Comparison of ENCODE assay signal across 8 mouse cellular contexts in the genomic region with DNA sequence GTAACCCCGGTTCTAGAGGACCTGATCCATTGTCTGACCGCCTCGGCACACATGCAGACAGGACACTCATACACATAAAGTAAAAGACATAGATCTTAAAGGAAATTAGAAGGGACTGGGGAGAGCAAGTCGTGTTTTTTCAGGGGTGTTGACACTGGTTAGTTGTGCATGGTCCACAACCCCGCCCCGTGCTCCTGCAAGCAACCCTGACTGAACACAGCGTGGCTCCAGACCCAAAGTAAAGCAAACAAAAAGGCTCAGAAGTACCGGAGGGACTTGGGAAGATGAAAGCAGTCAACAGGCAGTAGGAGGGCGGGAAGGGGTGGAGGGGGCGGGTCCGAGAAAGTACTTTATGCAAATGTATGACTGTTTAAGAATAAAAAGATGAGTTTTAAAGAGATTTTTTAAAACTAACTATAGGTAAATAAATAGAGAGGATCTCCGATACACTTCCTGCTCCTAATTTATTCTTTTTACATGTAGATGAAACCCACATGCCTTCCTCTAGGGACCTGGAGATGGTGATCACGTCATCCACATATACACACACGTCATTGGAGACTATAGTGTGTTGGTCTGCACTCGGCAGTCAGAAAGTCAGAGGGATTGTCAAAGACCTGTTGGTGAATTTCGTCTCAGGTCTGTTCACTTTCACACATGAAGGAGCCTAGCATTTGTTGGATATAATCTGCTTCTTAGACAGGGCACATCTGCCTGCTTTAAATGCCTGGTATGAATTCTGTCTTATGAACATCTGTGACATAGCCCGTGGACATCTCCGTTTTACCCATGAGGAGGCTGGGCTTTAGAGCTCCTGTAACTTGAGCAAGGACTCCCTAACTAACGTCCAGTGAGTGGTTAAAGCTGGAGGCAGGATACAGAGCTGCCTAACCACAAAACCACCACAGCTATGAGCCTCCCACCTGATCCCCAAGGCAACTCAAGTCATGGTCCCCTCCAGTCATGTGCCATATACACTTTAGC. TPM values are rescaled to one million over a fixed set of nuclear protein-coding genes. Genes with fewer than 3 reads are reported as not detected.
A peak's percentile ranks its signal among the peaks of the same experiment; 100 is the strongest.
DNase-seq lines count a peak whose midpoint lies in the region; ATAC-seq and TF ChIP-seq lines count a peak whose summit lies in the region.

No protein-coding gene starts in this region.

- TF ChIP-seq CTCF in cerebellum, adult 2 months (IDR thresholded peaks at IDR 0.05; ENCODE audit: borderline replicate concordance, insufficient read depth, low read depth, low read length), result no peak
- TF ChIP-seq CTCF in bone marrow, adult 2 months (IDR thresholded peaks at IDR 0.05; ENCODE audit: control insufficient read depth, insufficient read depth, low read length), result 0 out of 2 replicates have a peak, but pooled peaks have one; percentile 7

- H3ac ChIP-seq in myocyte (ENCODE audit: control insufficient read depth, insufficient read length), result no peak overlapping the region

- peak overlapping the region; percentile 32; the same call in 1 of the 2 replicates for H3K27ac ChIP-seq in cerebellum, adult 2 months (ENCODE audit: insufficient read depth, low read length)
- peak overlapping the region; percentile 90 for H3K27ac ChIP-seq in bone marrow, adult 2 months (ENCODE audit: control insufficient read depth, insufficient read depth, low read depth, low read length, poor library complexity)
- peak overlapping the region; percentile 61 for H3K27ac ChIP-seq in heart, embryonic 16.5 days (ENCODE audit: low read length)
- H3K27ac ChIP-seq in liver, embryonic 11.5 days (ENCODE audit: low read depth, low read length), result peak overlapping the region; percentile 73

- H3K9me3 ChIP-seq in heart, embryonic 16.5 days (replicated peaks; ENCODE audit: control insufficient read depth, low read length), result no peaks in the 10 kb centered on the region
- no peaks in the 10 kb centered on the region for H3K9me3 ChIP-seq in liver, embryonic 11.5 days (ENCODE audit: control insufficient read depth, low read length)

- H3K36me3 ChIP-seq in heart, embryonic 16.5 days (ENCODE audit: control insufficient read depth, insufficient read depth), result no peaks in the 10 kb centered on the region
- no peaks in the 10 kb centered on the region for H3K36me3 ChIP-seq in liver, embryonic 11.5 days (ENCODE audit: control insufficient read depth, insufficient read depth, low read length)
- no peaks in the 10 kb centered on the region for H3K36me3 ChIP-seq in myocyte (ENCODE audit: control insufficient read depth, insufficient read depth)

- 70% methylated on average over 19 of the region's 19 CpGs for WGBS in cerebellum, adult 2 months
- under 1% methylated on average over 19 of the region's 19 CpGs for WGBS in bone marrow, adult 2 months
- 38% methylated on average over 19 of the region's 19 CpGs for WGBS in heart, embryonic 16.5 days
- WGBS in liver, embryonic 11.5 days, result 27% methylated on average over 19 of the region's 19 CpGs

- no peak for DNase-seq in cerebellum, adult 2 months
- DNase-seq in cerebellum, postnatal 25 days, result no peak
- DNase-seq in liver, embryonic 11.5 days (ENCODE audit: low spot score), result peak; percentile 51
- DNase-seq in right cerebral cortex, adult 2 months (ENCODE audit: low spot score in 2 of 2), result no peak
- DNase-seq in frontal cortex, postnatal 14 days (ENCODE audit: low spot score in 2 of 2), result no peak

- H3K79me2 ChIP-seq in myocyte (ENCODE audit: control insufficient read depth, insufficient read depth), result no peaks in the 10 kb centered on the region

- no peaks in the 10 kb centered on the region for H3K27me3 ChIP-seq in cerebellum, adult 2 months (ENCODE audit: control insufficient read depth, insufficient read depth, low read length)
- H3K27me3 ChIP-seq in heart, embryonic 16.5 days (ENCODE audit: control insufficient read depth, insufficient read depth, low read length), result no peaks in the 10 kb centered on the region
- no peaks in the 10 kb centered on the region for H3K27me3 ChIP-seq in liver, embryonic 11.5 days (replicated peaks; ENCODE audit: control insufficient read depth, insufficient read depth, low read length)
- no peaks in the 10 kb centered on the region for H3K27me3 ChIP-seq in myocyte (ENCODE audit: control insufficient read depth, insufficient read depth, insufficient read length)

- peak overlapping the region; percentile 68 for H3K4me2 ChIP-seq in heart, embryonic 16.5 days (ENCODE audit: low read depth, low read length)
- H3K4me2 ChIP-seq in liver, embryonic 11.5 days, result peak overlapping the region; percentile 72
- H3K4me2 ChIP-seq in myocyte (ENCODE audit: low read depth), result peak overlapping the region; percentile 31

- H3K4me3 ChIP-seq in cerebellum, adult 2 months (replicated peaks; ENCODE audit: insufficient read depth, low read depth, low read length), result no peak overlapping the region
- H3K4me3 ChIP-seq in bone marrow, adult 2 months (replicated peaks; ENCODE audit: control insufficient read depth, low read depth, low read length), result peak overlapping the region; percentile 87
- H3K4me3 ChIP-seq in heart, embryonic 16.5 days (ENCODE audit: low read length), result peak overlapping the region; percentile 37
- peak overlapping the region; percentile 37 for H3K4me3 ChIP-seq in liver, embryonic 11.5 days (ENCODE audit: low read depth, low read length)
- no peak overlapping the region for H3K4me3 ChIP-seq in myocyte

- H3K4me1 ChIP-seq in cerebellum, adult 2 months (ENCODE audit: control insufficient read depth, insufficient read depth, low read length), result no peaks in the 10 kb centered on the region
- H3K4me1 ChIP-seq in bone marrow, adult 2 months (ENCODE audit: control insufficient read depth, insufficient read depth, low read length), result peaks cover 3% of the 10 kb centered on the region
- H3K4me1 ChIP-seq in heart, embryonic 16.5 days (ENCODE audit: control insufficient read depth, insufficient read depth, low read length), result peaks cover 2% of the 10 kb centered on the region; the same call in 1 of the 2 replicates
- H3K4me1 ChIP-seq in liver, embryonic 11.5 days (replicated peaks; ENCODE audit: control insufficient read depth, insufficient read depth, low read length), result peaks cover 8% of the 10 kb centered on the region

- H3K9ac ChIP-seq in heart, embryonic 16.5 days (ENCODE audit: low read length), result peak overlapping the region; percentile 18; the same call in 1 of the 2 replicates
- peak overlapping the region; percentile 57 for H3K9ac ChIP-seq in liver, embryonic 11.5 days (ENCODE audit: low read depth, low read length)

- no peak for TF ChIP-seq POLR2A in cerebellum, adult 2 months (IDR thresholded peaks at IDR 0.05; ENCODE audit: borderline replicate concordance, insufficient read depth, low read length)
- TF ChIP-seq POLR2A in bone marrow, adult 2 months (IDR thresholded peaks at IDR 0.05; ENCODE audit: borderline replicate concordance, control insufficient read depth, low read depth, low read length), result no peak
- no peak for TF ChIP-seq POLR2A in myocyte (IDR thresholded peaks at IDR 0.05; ENCODE audit: insufficient read length, low read depth)

- peak; percentile 16 for ATAC-seq in heart, embryonic 16.5 days (replicated peaks; ENCODE audit: extremely low read depth, insufficient read depth, low FRiP score)
- 0 out of 2 replicates have a peak, but pooled peaks have one; percentile 17 for ATAC-seq in liver, embryonic 11.5 days (replicated peaks; ENCODE audit: low FRiP score)

TF ChIP-seq in myocyte, 11 proteins besides CTCF, POLR2A, EP300 and RAD21:
- TF ChIP-seq SRF (IDR thresholded peaks at IDR 0.05; ENCODE audit: control insufficient read depth, insufficient read length, low read depth) (no peak), E2F4 (IDR thresholded peaks at IDR 0.05; ENCODE audit: insufficient read depth) (no peak), TCF12 (IDR thresholded peaks at IDR 0.05; ENCODE audit: insufficient read depth, poor library complexity, severe bottlenecking) (no peak), MYOD1 (IDR thresholded peaks at IDR 0.05; ENCODE audit: control insufficient read depth in 1 of 3, insufficient read length in 2 of 3, low read depth in 2 of 3) (no peak), POLR2AphosphoS2 (IDR thresholded peaks at IDR 0.05; ENCODE audit: insufficient read length, low read depth) (no peak), TCF3 (IDR thresholded peaks at IDR 0.05; ENCODE audit: insufficient read length, low read depth) (no peak), USF1 (IDR thresholded peaks at IDR 0.05; ENCODE audit: low read depth) (no peak), REST (IDR thresholded peaks at IDR 0.05; ENCODE audit: insufficient read depth, insufficient read length) (no peak), CEBPB (IDR thresholded peaks at IDR 0.05; ENCODE audit: insufficient read depth, poor library complexity, severe bottlenecking) (no peak), MAX (IDR thresholded peaks at IDR 0.05; ENCODE audit: low read depth) (no peak), MYOG (IDR thresholded peaks at IDR 0.05; ENCODE audit: control insufficient read depth in 1 of 3, insufficient read depth in 1 of 3, insufficient read length in 2 of 3, low read depth in 2 of 3) (no peak)

RNA-seq across cellular contexts. Expression of gene Aqp11, which starts 11.4 kb away (rescaled TPM):
- 13.9 and 14.4 TPM in 2 replicates for polyA plus RNA-seq in cerebellum, adult 2 months (2012; rRNA removed)
- polyA plus RNA-seq in bone marrow, adult 2 months (2011; ENCODE audit: insufficient read depth, insufficient read length, low replicate concordance, missing spikeins), result 3.1 TPM in 2 replicates
- polyA plus RNA-seq in heart, embryonic 16.5 days (2015; fragmentation: Nextera tagmentation; extraction: Ambion mirVana), result 11.4 and 22.6 TPM in 2 replicates
- 18.9 and 19.8 TPM in 2 replicates for polyA plus RNA-seq in liver, embryonic 11.5 days (2014; fragmentation: Nextera tagmentation; extraction: Ambion mirVana)
- 0.56 TPM for polyA plus RNA-seq in myocyte (2012; fragmentation: generic; extraction: Trizol)

RNA-seq across cellular contexts. Expression of gene Pak1, which starts 38.8 kb away (rescaled TPM):
- 363 and 385 TPM in 2 replicates for polyA plus RNA-seq in cerebellum, adult 2 months (2012; rRNA removed)
- 4.5 and 18.2 TPM in 2 replicates for polyA plus RNA-seq in bone marrow, adult 2 months (2011; ENCODE audit: insufficient read depth, insufficient read length, low replicate concordance, missing spikeins)
- 3.8 and 4.3 TPM in 2 replicates for polyA plus RNA-seq in heart, embryonic 16.5 days (2015; fragmentation: Nextera tagmentation; extraction: Ambion mirVana)
- 15.2 and 15.4 TPM in 2 replicates for polyA plus RNA-seq in liver, embryonic 11.5 days (2014; fragmentation: Nextera tagmentation; extraction: Ambion mirVana)
- polyA plus RNA-seq in myocyte (2012; fragmentation: generic; extraction: Trizol), result 33.2 TPM

RNA-seq across cellular contexts. Expression of gene Clns1a, which starts 53.1 kb away (rescaled TPM):
- 85.0 and 91.3 TPM in 2 replicates for polyA plus RNA-seq in cerebellum, adult 2 months (2012; rRNA removed)
- polyA plus RNA-seq in bone marrow, adult 2 months (2011; ENCODE audit: insufficient read depth, insufficient read length, low replicate concordance, missing spikeins), result 27.7 and 36.1 TPM in 2 replicates
- 96.0 and 116 TPM in 2 replicates for polyA plus RNA-seq in heart, embryonic 16.5 days (2015; fragmentation: Nextera tagmentation; extraction: Ambion mirVana)
- 187 and 208 TPM in 2 replicates for polyA plus RNA-seq in liver, embryonic 11.5 days (2014; fragmentation: Nextera tagmentation; extraction: Ambion mirVana)
- polyA plus RNA-seq in myocyte (2012; fragmentation: generic; extraction: Trizol), result 56.3 TPM

Comparison
In these comparisons a context has a peak if more than half of its experiments do, and no peak if none do; other contexts are left out.
1. H3K27ac ChIP-seq: peak in every context shown above with its lines; median percentile 90 in bone marrow, adult 2 months; 73 in liver, embryonic 11.5 days; 61 in heart, embryonic 16.5 days; 32 in cerebellum, adult 2 months.
2. H3K4me3 ChIP-seq: peak in bone marrow, adult 2 months (single experiment), heart, embryonic 16.5 days (single experiment) and liver, embryonic 11.5 days (single experiment); none in cerebellum, adult 2 months (single experiment) and myocyte (single experiment).
3. RNA of gene Pak1, which starts 38.8 kb away (polyA plus RNA-seq): 363 to 385 TPM in cerebellum, adult 2 months; 33.2 TPM in myocyte (single experiment), 4.5 to 18.2 TPM in bone marrow, adult 2 months, 15.2 to 15.4 TPM in liver, embryonic 11.5 days and 3.8 to 4.3 TPM in heart, embryonic 16.5 days; every median in the first group is over 10 times any median in the second.
4. Peak in every context shown above with its lines, with median percentiles within 50 percentile points of each other: H3K4me2 ChIP-seq.